Mouse (Mus musculus): ENCODE results near the gene Gm20834.
"Not testable (repeated sequence)": the region's sequence is repeated elsewhere in the genome, so short reads cannot be mapped to it uniquely, and the experiment has no call there.

Gm20834 gene

DNA sequence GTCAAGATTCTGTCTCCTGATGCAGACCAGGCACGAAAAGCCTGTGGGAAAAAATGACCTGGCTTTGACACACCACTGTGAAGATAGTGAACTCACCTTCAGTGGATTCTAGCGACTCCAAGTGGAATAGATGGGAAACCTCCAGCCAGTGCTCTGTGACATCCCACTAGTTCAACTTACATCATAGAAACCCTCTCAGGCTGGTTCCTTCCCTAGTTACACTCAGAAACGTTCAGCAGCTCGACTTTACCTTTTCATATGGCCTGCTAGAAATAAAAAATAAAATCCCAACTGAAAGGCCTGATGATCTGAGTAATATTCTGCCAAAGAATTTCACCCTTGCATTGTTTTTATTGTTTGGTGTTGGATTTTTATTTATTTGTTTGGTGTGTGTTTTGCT is at the start of gene Gm20834:
Gm20834 (minus strand) TSS at position 101 of the 400 bp plus-strand sequence.
- not testable (repeated sequence) for DNase-seq (ENCODE audit: low spot score in 2 of 2)
